Mouse (Mus musculus) heart, embryonic 15.5 days (tissue): ENCODE results near the gene Dcaf12. TPM values are rescaled to one million over a fixed set of nuclear protein-coding genes. Genes with fewer than 3 reads are reported as not detected.

Experiments
- ATAC-seq: fragments of 200-750 bp; cut with Nextera tagmentation; replicated peaks from 2 replicates; pipeline ENCODE4 v1.8.0; 2017; ENCODE audit warnings: low read depth, moderate TSS enrichment; ENCODE audit not compliant: insufficient number of reproducible peaks, insufficient read depth, low FRiP score
- H3K27ac ChIP-seq: fragments of 300-500 bp; sonication (generic); 2 replicates; pipeline ENCODE4 v1.5.1; 2015; ENCODE audit warnings: mild to moderate bottlenecking, inconsistent platforms
- H3K27me3 ChIP-seq: fragments of 300-500 bp; sonication (generic); 2 replicates; pipeline ENCODE4 v1.6.1; 2015; ENCODE audit warnings: inconsistent platforms
- H3K36me3 ChIP-seq: fragments of 300-500 bp; sonication (generic); 2 replicates; pipeline ENCODE4 v1.6.1; 2015; ENCODE audit warnings: mild to moderate bottlenecking, inconsistent platforms
- H3K4me1 ChIP-seq: fragments of 300-500 bp; sonication (generic); replicated peaks from 2 replicates; pipeline ENCODE4 v1.6.1; 2015; ENCODE audit warnings: inconsistent platforms
- H3K4me2 ChIP-seq: fragments of 300-500 bp; sonication (generic); 2 replicates; pipeline ENCODE4 v1.6.1; 2015; ENCODE audit warnings: inconsistent platforms, mild to moderate bottlenecking, moderate library complexity
- H3K4me3 ChIP-seq: fragments of 300-500 bp; sonication (generic); 2 replicates; pipeline ENCODE4 v1.5.1; 2015; ENCODE audit warnings: mild to moderate bottlenecking, inconsistent platforms
- H3K9ac ChIP-seq: fragments of 300-500 bp; sonication (generic); 2 replicates; pipeline ENCODE4 v1.6.1; 2015; ENCODE audit warnings: mild to moderate bottlenecking, inconsistent platforms
- H3K9me3 ChIP-seq: fragments of 300-500 bp; sonication (generic); replicated peaks from 2 replicates; pipeline ENCODE4 v1.6.1; 2016; ENCODE audit warnings: inconsistent platforms
- WGBS: fragments of 180-500 bp; shearing (Covaris S2); methylation state at CpG from one replicate; pipeline ENCODE4 v1.1.7; 2015; ENCODE audit warnings: mixed read lengths; 5-methylcytosine and 5-hydroxymethylcytosine counted together
- polyA plus RNA-seq: library from polyadenylated mRNA; unstranded; fragments of >200 nt; fragmentation: Nextera tagmentation; extraction: Ambion mirVana; gene quantifications from 2 replicates; pipeline ENCODE4 v1.2.1, GENCODE M21; 2015

Gene Dcaf12
- polyA plus RNA-seq, 1 experiment from 2014 or later, result 50.2 TPM

- no peak overlapping the region for H3K9ac ChIP-seq
- H3K9me3 ChIP-seq, result no peaks in the 10 kb centered on the region
- no peak for ATAC-seq
- no peak overlapping the region for H3K4me2 ChIP-seq
- H3K4me3 ChIP-seq, result no peak overlapping the region
- WGBS, result 83% methylated on average over 6 of the region's 6 CpGs
- no peaks in the 10 kb centered on the region for H3K27me3 ChIP-seq
- H3K27ac ChIP-seq, result no peak overlapping the region
- H3K36me3 ChIP-seq, result peaks cover 61% of the 10 kb centered on the region
- 0 out of 2 replicates have a peak, but pooled peaks cover 8% of the 10 kb centered on the region for H3K4me1 ChIP-seq
Measured at GRCm38 (mm10) chr4:41307406-41307805, 7.3 kb downstream of the Dcaf12 start.

- no peak overlapping the region for H3K27ac ChIP-seq
- 45% methylated on average over 3 of the region's 3 CpGs for WGBS
- H3K36me3 ChIP-seq, result peaks cover 59% of the 10 kb centered on the region
- H3K4me2 ChIP-seq, result no peak overlapping the region
- ATAC-seq, result no peak
- H3K9ac ChIP-seq, result no peak overlapping the region
- 0 out of 2 replicates have a peak, but pooled peaks cover 7% of the 10 kb centered on the region for H3K4me1 ChIP-seq
- H3K4me3 ChIP-seq, result no peak overlapping the region
- H3K27me3 ChIP-seq, result no peaks in the 10 kb centered on the region
- H3K9me3 ChIP-seq, result no peaks in the 10 kb centered on the region
Measured at GRCm38 (mm10) chr4:41304302-41304701, 10.4 kb downstream of the Dcaf12 start.

GRCm38 (mm10) chr4:41303671-41304070 lies 11.0 kb downstream of the Dcaf12 start:
- Histone ChIP-seq H3K4me2 (no peak overlapping the region), H3K27me3 (no peaks in the 10 kb centered on the region), H3K27ac (no peak overlapping the region), H3K9me3 (no peaks in the 10 kb centered on the region), H3K4me3 (no peak overlapping the region), H3K4me1 (0 out of 2 replicates have a peak, but pooled peaks cover 7% of the 10 kb centered on the region), H3K36me3 (peaks cover 59% of the 10 kb centered on the region), H3K9ac (no peak overlapping the region)
- WGBS, result 81% methylated on average over 7 of the region's 7 CpGs
- no peak for ATAC-seq

GRCm38 (mm10) chr4:41298976-41299375 lies 15.7 kb downstream of the Dcaf12 start:
- H3K4me2 ChIP-seq, result no peak overlapping the region
- H3K27me3 ChIP-seq, result no peaks in the 10 kb centered on the region
- WGBS, result 86% methylated on average over 5 of the region's 5 CpGs
- H3K9me3 ChIP-seq, result no peaks in the 10 kb centered on the region
- H3K4me3 ChIP-seq, result no peak overlapping the region
- no peaks in the 10 kb centered on the region for H3K4me1 ChIP-seq
- H3K27ac ChIP-seq, result no peak overlapping the region
- no peak for ATAC-seq
- no peak overlapping the region for H3K9ac ChIP-seq
- peaks cover 86% of the 10 kb centered on the region for H3K36me3 ChIP-seq

GRCm38 (mm10) chr4:41295960-41296359 lies 18.7 kb downstream of the Dcaf12 start:
- no peaks in the 10 kb centered on the region for H3K27me3 ChIP-seq
- H3K27ac ChIP-seq, result no peak overlapping the region
- no peaks in the 10 kb centered on the region for H3K9me3 ChIP-seq
- no peak overlapping the region for H3K4me2 ChIP-seq
- no peak overlapping the region for H3K4me3 ChIP-seq
- WGBS, result 92% methylated on average over 7 of the region's 7 CpGs
- no peak for ATAC-seq
- H3K9ac ChIP-seq, result no peak overlapping the region
- no peaks in the 10 kb centered on the region for H3K4me1 ChIP-seq
- peaks cover 92% of the 10 kb centered on the region for H3K36me3 ChIP-seq

GRCm38 (mm10) chr4:41295507-41295906 lies 19.2 kb downstream of the Dcaf12 start:
- no peaks in the 10 kb centered on the region for H3K4me1 ChIP-seq
- no peaks in the 10 kb centered on the region for H3K27me3 ChIP-seq
- H3K4me2 ChIP-seq, result no peak overlapping the region
- 90% methylated on average over 11 of the region's 11 CpGs for WGBS
- H3K27ac ChIP-seq, result no peak overlapping the region
- peaks cover 92% of the 10 kb centered on the region for H3K36me3 ChIP-seq
- no peak overlapping the region for H3K4me3 ChIP-seq
- no peak overlapping the region for H3K9ac ChIP-seq
- no peak for ATAC-seq
- H3K9me3 ChIP-seq, result no peaks in the 10 kb centered on the region

- Histone ChIP-seq H3K9ac (no peak overlapping the region), H3K27ac (no peak overlapping the region), H3K4me1 (no peaks in the 10 kb centered on the region), H3K4me3 (no peak overlapping the region), H3K4me2 (no peak overlapping the region), H3K27me3 (no peaks in the 10 kb centered on the region), H3K36me3 (peaks cover 81% of the 10 kb centered on the region), H3K9me3 (no peaks in the 10 kb centered on the region)
- no peak for ATAC-seq
- 76% methylated on average over 4 of the region's 4 CpGs for WGBS
Measured at GRCm38 (mm10) chr4:41293907-41294306, 20.8 kb downstream of the Dcaf12 start.

GRCm38 (mm10) chr4:41289802-41290201 lies 24.9 kb downstream of the Dcaf12 start:
- Histone ChIP-seq H3K4me2 (no peak overlapping the region), H3K27me3 (no peaks in the 10 kb centered on the region), H3K9me3 (no peaks in the 10 kb centered on the region), H3K36me3 (peaks cover 43% of the 10 kb centered on the region), H3K4me1 (no peaks in the 10 kb centered on the region), H3K9ac (no peak overlapping the region), H3K27ac (no peak overlapping the region), H3K4me3 (no peak overlapping the region)
- 78% methylated on average over 7 of the region's 7 CpGs for WGBS
- no peak for ATAC-seq

GRCm38 (mm10) chr4:41286420-41286819 lies 28.3 kb downstream of the Dcaf12 start:
- no peaks in the 10 kb centered on the region for H3K27me3 ChIP-seq
- H3K9me3 ChIP-seq, result no peaks in the 10 kb centered on the region
- ATAC-seq, result no peak
- H3K9ac ChIP-seq, result no peak overlapping the region
- 26% methylated on average over 3 of the region's 3 CpGs for WGBS
- H3K36me3 ChIP-seq, result peaks cover 11% of the 10 kb centered on the region; the same call in 1 of the 2 replicates
- H3K4me2 ChIP-seq, result no peak overlapping the region
- no peak overlapping the region for H3K4me3 ChIP-seq
- no peaks in the 10 kb centered on the region for H3K4me1 ChIP-seq
- no peak overlapping the region for H3K27ac ChIP-seq

GRCm38 (mm10) chr4:41284087-41284486 lies 30.6 kb downstream of the Dcaf12 start:
- no peaks in the 10 kb centered on the region for H3K27me3 ChIP-seq
- no peak overlapping the region for H3K27ac ChIP-seq
- H3K4me3 ChIP-seq, result no peak overlapping the region
- H3K9ac ChIP-seq, result no peak overlapping the region
- ATAC-seq, result no peak
- no peaks in the 10 kb centered on the region for H3K9me3 ChIP-seq
- WGBS, result 69% methylated on average over 2 of the region's 2 CpGs
- no peak overlapping the region for H3K4me2 ChIP-seq
- no peaks in the 10 kb centered on the region for H3K4me1 ChIP-seq
- no peaks in the 10 kb centered on the region for H3K36me3 ChIP-seq

- WGBS, result 71% methylated on average over 5 of the region's 5 CpGs
- Histone ChIP-seq H3K4me3 (peak overlapping the region; percentile 82), H3K9me3 (no peaks in the 10 kb centered on the region), H3K4me1 (peaks cover 23% of the 10 kb centered on the region), H3K36me3 (0 out of 2 replicates have a peak, but pooled peaks cover 2% of the 10 kb centered on the region), H3K27me3 (no peaks in the 10 kb centered on the region), H3K9ac (peak overlapping the region; percentile 51), H3K4me2 (peak overlapping the region; percentile 79), H3K27ac (peak overlapping the region; percentile 93)
- ATAC-seq, result no peak
Measured at GRCm38 (mm10) chr4:41275927-41276326, 38.8 kb downstream of the Dcaf12 start.

GRCm38 (mm10) chr4:41274980-41275850 lies 39.5 kb downstream of the Dcaf12 start, which contains the start of gene Ubap2:
Ubap2 (minus strand) TSS chr4:41275144.
- H3K4me1 ChIP-seq, result peaks cover 23% of the 10 kb centered on the region
- peak; percentile 95 for ATAC-seq
- peak within 1 kb of the TSS; percentile 79 for H3K4me2 ChIP-seq
- WGBS, result under 1% methylated on average over 60 of the region's 60 CpGs
- H3K4me3 ChIP-seq, result peak within 1 kb of the TSS; percentile 82
- H3K9me3 ChIP-seq, result no peaks in the 10 kb centered on the region
- H3K9ac ChIP-seq, result peak within 1 kb of the TSS; percentile 89
- H3K27ac ChIP-seq, result peak within 1 kb of the TSS; percentile 93
- H3K27me3 ChIP-seq, result no peaks in the 10 kb centered on the region
- H3K36me3 ChIP-seq, result 0 out of 2 replicates have a peak, but pooled peaks cover 4% of the 10 kb centered on the region
